Mouse (Mus musculus) kidney, postnatal 0 days (tissue): ENCODE results near the gene Rdm1. TPM values are rescaled to one million over a fixed set of nuclear protein-coding genes. Genes with fewer than 3 reads are reported as not detected.
"Not testable (repeated sequence)": the region's sequence is repeated elsewhere in the genome, so short reads cannot be mapped to it uniquely, and the experiment has no call there.

ENCODE experiments used
- ATAC-seq: fragments of 200-750 bp; cut with Nextera tagmentation; replicated peaks from 2 replicates; pipeline ENCODE4 v1.8.0; 2017; ENCODE audit warnings: low read depth, moderate number of reproducible peaks, moderate TSS enrichment, moderate library complexity; ENCODE audit not compliant: low FRiP score
- DNase-seq: peaks from one replicate; pipeline ENCODE4 v3.0.0-alpha.2; 2016; ENCODE audit warnings: low spot score
- H3K27ac ChIP-seq: fragments of 300-500 bp; sonication (generic); 2 replicates; pipeline ENCODE4 v1.5.1; 2014; ENCODE audit warnings: mild to moderate bottlenecking
- H3K27me3 ChIP-seq: fragments of 300-500 bp; sonication (generic); 2 replicates; pipeline ENCODE4 v1.6.1; 2014; ENCODE audit warnings: low read length, mixed read lengths; ENCODE audit not compliant: insufficient read depth
- H3K36me3 ChIP-seq: fragments of 300-500 bp; sonication (generic); 2 replicates; pipeline ENCODE4 v1.6.1; 2014; ENCODE audit warnings: low read length, mixed read lengths; ENCODE audit not compliant: insufficient read depth
- H3K4me1 ChIP-seq: fragments of 300-500 bp; sonication (generic); replicated peaks from 2 replicates; pipeline ENCODE4 v1.6.1; 2014; ENCODE audit warnings: antibody characterized with exemption, low read length, mixed read lengths; ENCODE audit not compliant: insufficient read depth
- H3K4me2 ChIP-seq: fragments of 300-500 bp; sonication (generic); 2 replicates; pipeline ENCODE4 v1.6.1; 2014; ENCODE audit warnings: mild to moderate bottlenecking, low read length, moderate library complexity, mixed read lengths
- H3K4me3 ChIP-seq: fragments of 300-500 bp; sonication (generic); replicated peaks from 2 replicates; pipeline ENCODE4 v1.5.1; 2014; ENCODE audit warnings: low read depth, low read length
- H3K9ac ChIP-seq: fragments of 300-500 bp; sonication (generic); 2 replicates; pipeline ENCODE4 v1.6.1; 2014; ENCODE audit warnings: low read depth, low read length
- H3K9me3 ChIP-seq: fragments of 300-500 bp; sonication (generic); replicated peaks from 2 replicates; pipeline ENCODE4 v1.6.1; 2016; ENCODE audit warnings: low read length, inconsistent platforms, mixed read lengths
- CTCF ChIP-seq: IDR thresholded peaks from 2 replicates; pipeline ENCODE4 v1.5.1; 2016; ENCODE audit warnings: antibody characterized with exemption, low read depth, mild to moderate bottlenecking, moderate library complexity
- WGBS: fragments of 180-500 bp; shearing (Covaris S2); extraction: QIAGEN DNeasy Blood & Tissue Kit; methylation state at CpG from one replicate; pipeline ENCODE4 v1.1.7; 2014; 5-methylcytosine and 5-hydroxymethylcytosine counted together
- polyA plus RNA-seq: library from polyadenylated mRNA; unstranded; fragments of >200 nt; fragmentation: Nextera tagmentation; extraction: Ambion mirVana; gene quantifications from 2 replicates; pipeline ENCODE4 v1.2.1, GENCODE M21; 2015

Rdm1 gene
- polyA plus RNA-seq = 30.9 and 37.6 TPM in 2 replicates

DNA sequence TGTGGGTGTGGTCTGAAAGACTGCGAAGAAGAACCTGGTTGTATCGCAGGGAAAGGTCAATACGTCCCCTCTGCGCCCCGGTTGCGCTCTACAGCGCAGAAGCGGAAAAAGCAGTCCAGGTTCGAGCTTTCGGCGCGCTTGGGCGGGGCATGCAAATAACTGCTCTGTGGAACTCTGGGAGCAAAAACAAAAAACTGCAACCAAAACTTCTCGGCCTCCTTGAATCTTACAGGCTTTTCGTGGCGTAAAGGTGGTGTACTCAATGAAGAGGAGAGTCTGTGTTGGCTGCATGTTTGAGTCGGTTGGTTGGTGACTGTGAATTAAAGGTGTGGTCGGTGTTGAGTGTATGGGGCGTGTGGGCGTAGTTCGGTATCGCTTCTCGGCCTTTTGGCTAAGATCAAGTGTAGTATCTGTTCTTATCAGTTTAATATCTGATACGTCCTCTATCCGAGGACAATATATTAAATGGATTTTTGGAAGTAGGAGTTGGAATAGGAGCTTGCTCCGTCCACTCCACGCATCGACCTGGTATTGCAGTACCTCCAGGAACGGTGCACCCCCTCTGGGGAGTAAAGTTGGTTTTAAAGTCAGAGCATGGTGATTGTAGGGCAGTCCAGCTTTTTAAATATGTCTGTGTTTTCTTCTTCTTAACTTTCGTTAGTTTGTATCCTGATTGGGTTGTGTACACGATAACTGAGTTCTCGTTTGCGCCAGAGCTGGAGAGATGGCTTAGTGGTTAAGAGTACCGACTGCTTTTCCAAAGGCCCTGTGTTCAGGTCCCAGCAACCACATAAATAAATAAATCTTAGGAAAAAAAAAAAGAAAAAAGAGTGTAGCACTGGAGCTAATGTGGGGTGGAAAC lies at the start of gene Rdm1:
TSS of gene Rdm1 (plus strand) at position 201 of the 862 bp plus-strand sequence.
- peak within 1 kb of the TSS; percentile 73 for H3K4me2 ChIP-seq
- H3K9me3 ChIP-seq = no peaks in the 10 kb centered on the region
- peak within 1 kb of the TSS; percentile 44 for H3K4me3 ChIP-seq
- peak within 1 kb of the TSS; percentile 72 for H3K9ac ChIP-seq
- H3K27me3 ChIP-seq = no peaks in the 10 kb centered on the region
- no peak for TF ChIP-seq CTCF
- WGBS = 0% methylated on average over 33 of the region's 34 CpGs
- peak within 1 kb of the TSS; percentile 99 for H3K27ac ChIP-seq
- DNase-seq (peak; percentile 97), ATAC-seq (peak; percentile 87)
- no peaks in the 10 kb centered on the region for H3K4me1 ChIP-seq
- no peaks in the 10 kb centered on the region; the same call in 1 of the 2 replicates for H3K36me3 ChIP-seq

- Histone ChIP-seq H3K27ac (no peak overlapping the region), H3K36me3 (peaks cover 36% of the 10 kb centered on the region), H3K4me3 (no peak overlapping the region), H3K27me3 (no peaks in the 10 kb centered on the region), H3K9ac (no peak overlapping the region), H3K9me3 (no peaks in the 10 kb centered on the region), H3K4me1 (no peaks in the 10 kb centered on the region), H3K4me2 (no peak overlapping the region)
- no peak for ATAC-seq
- WGBS = 65% methylated on average over 6 of the region's 6 CpGs
- no peak for DNase-seq
- TF ChIP-seq CTCF = no peak
These were observed 45.8 kb upstream of the Rdm1 start for GRCm38 (mm10) chr11:101581081-101581764.

GRCm38 (mm10) chr11:101582054-101583035 lies 44.6 kb upstream of the Rdm1 start, which contains the start of gene Tmem106a:
Gene Tmem106a (plus strand): TSS chr11:101582242.
- H3K4me1 ChIP-seq = no peaks in the 10 kb centered on the region
- H3K9me3 ChIP-seq = no peaks in the 10 kb centered on the region
- H3K27ac ChIP-seq = peak within 1 kb of the TSS; percentile 57; the same call in 1 of the 2 replicates
- no peak for TF ChIP-seq CTCF
- H3K4me3 ChIP-seq = peak within 1 kb of the TSS; percentile 37
- DNase-seq (peak; percentile 73), ATAC-seq (peak; percentile 80)
- H3K27me3 ChIP-seq = no peaks in the 10 kb centered on the region
- peak within 1 kb of the TSS; percentile 52; the same call in 1 of the 2 replicates for H3K9ac ChIP-seq
- peaks cover 25% of the 10 kb centered on the region for H3K36me3 ChIP-seq
- peak within 1 kb of the TSS; percentile 59 for H3K4me2 ChIP-seq
- 17% methylated on average over 30 of the region's 31 CpGs for WGBS

DNA sequence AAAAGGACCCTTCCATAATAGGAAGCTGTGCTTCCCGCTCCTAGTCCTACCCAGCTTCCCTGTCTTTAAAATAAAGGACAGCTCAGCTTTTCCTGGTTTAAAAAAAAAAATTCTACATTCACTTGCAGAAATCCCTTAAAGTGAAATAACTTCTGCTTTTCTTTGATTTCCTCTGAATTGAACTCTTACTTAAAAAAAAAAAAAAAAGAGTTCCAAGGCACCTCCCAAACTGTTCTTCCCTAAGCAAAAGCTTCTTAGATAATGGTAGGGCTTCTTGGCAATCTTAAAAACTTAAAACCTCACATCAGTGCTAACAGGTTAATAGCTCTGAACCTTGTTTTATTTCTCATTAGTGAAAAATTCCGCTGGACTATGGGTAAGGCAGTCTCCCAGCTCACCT lies 43.8 kb upstream of the Rdm1 start:
- no peaks in the 10 kb centered on the region for H3K27me3 ChIP-seq
- H3K9me3 ChIP-seq = no peaks in the 10 kb centered on the region
- H3K4me3 ChIP-seq = no peak overlapping the region
- no peaks in the 10 kb centered on the region for H3K4me1 ChIP-seq
- no peak for DNase-seq
- no peak overlapping the region for H3K9ac ChIP-seq
- H3K27ac ChIP-seq = no peak overlapping the region
- WGBS = 84% methylated on average over 2 of the region's 2 CpGs
- H3K36me3 ChIP-seq = peaks cover 17% of the 10 kb centered on the region
- no peak overlapping the region for H3K4me2 ChIP-seq
- no peak for TF ChIP-seq CTCF
- no peak for ATAC-seq

DNA sequence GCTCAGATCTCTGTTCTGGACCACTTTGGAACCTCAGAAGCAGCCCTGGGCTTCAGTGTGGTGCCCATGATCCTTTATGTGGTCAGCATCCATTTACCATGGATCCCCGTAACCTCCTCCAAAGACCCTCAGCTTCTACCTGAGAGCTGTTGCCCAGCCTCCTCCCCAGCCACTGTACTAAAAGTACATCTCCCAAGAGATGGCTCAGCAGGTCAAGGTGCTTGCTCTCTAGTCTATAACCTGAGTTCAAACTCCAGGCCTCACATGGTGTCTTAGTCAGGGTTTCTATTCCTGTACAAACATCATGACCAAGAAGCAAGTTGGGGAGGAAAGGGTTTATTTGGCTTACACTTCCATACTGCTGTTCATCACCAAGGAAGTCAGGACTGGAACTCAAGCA lies 42.0 kb upstream of the Rdm1 start:
- H3K4me3 ChIP-seq, H3K4me2 ChIP-seq, H3K27me3 ChIP-seq, ATAC-seq, DNase-seq, H3K9ac ChIP-seq, H3K4me1 ChIP-seq, H3K9me3 ChIP-seq, H3K36me3 ChIP-seq, H3K27ac ChIP-seq: not testable (repeated sequence)
- 95% methylated on average over 1 of the region's 1 CpGs for WGBS

- no peaks in the 10 kb centered on the region for H3K4me1 ChIP-seq
- H3K27me3 ChIP-seq = no peaks in the 10 kb centered on the region
- no peak overlapping the region for H3K9ac ChIP-seq
- no peak overlapping the region for H3K27ac ChIP-seq
- no peak for TF ChIP-seq CTCF
- H3K36me3 ChIP-seq = peaks cover under 1% of the 10 kb centered on the region; the same call in 1 of the 2 replicates
- ATAC-seq (no peak), DNase-seq (no peak)
- 80% methylated on average over 4 of the region's 4 CpGs for WGBS
- H3K4me2 ChIP-seq = no peak overlapping the region
- H3K9me3 ChIP-seq = no peaks in the 10 kb centered on the region
- no peak overlapping the region for H3K4me3 ChIP-seq
These were observed 41.2 kb upstream of the Rdm1 start for GRCm38 (mm10) chr11:101585805-101586204.
